Mouse (Mus musculus) neural tube, embryonic 14.5 days (tissue): Measurements from ENCODE around the gene Nsd1. TPM values are rescaled to one million over a fixed set of nuclear protein-coding genes. Genes with fewer than 3 reads are reported as not detected.
"Not testable (repeated sequence)": the region's sequence is repeated elsewhere in the genome, so short reads cannot be mapped to it uniquely, and the experiment has no call there.

ENCODE experiments used
- ATAC-seq: fragments of 200-750 bp; cut with Nextera tagmentation; 2 replicates; pipeline ENCODE4 v1.8.0; 2017; ENCODE audit warnings: low read depth, mild to moderate bottlenecking, moderate TSS enrichment, moderate library complexity
- H3K27ac ChIP-seq: fragments of 300-500 bp; sonication (generic); 2 replicates; pipeline ENCODE4 v1.5.1; 2014; ENCODE audit warnings: low read depth, mild to moderate bottlenecking, control low read depth, low read length, moderate library complexity, mixed read lengths
- H3K27me3 ChIP-seq: fragments of 300-500 bp; sonication (generic); 2 replicates; pipeline ENCODE4 v1.6.1; 2014; ENCODE audit warnings: low read length; ENCODE audit not compliant: control insufficient read depth, insufficient read depth
- H3K36me3 ChIP-seq: fragments of 300-500 bp; sonication (generic); 2 replicates; pipeline ENCODE4 v1.6.1; 2014; ENCODE audit warnings: low read length, mixed read lengths; ENCODE audit not compliant: control insufficient read depth, insufficient read depth
- H3K4me1 ChIP-seq: fragments of 300-500 bp; sonication (generic); 2 replicates; pipeline ENCODE4 v1.6.1; 2014; ENCODE audit warnings: low read length; ENCODE audit not compliant: control insufficient read depth, insufficient read depth
- H3K4me2 ChIP-seq: fragments of 300-500 bp; sonication (generic); 2 replicates; pipeline ENCODE4 v1.6.1; 2014; ENCODE audit warnings: mild to moderate bottlenecking, low read depth, low read length, control low read depth
- H3K4me3 ChIP-seq: fragments of 300-500 bp; sonication (generic); 2 replicates; pipeline ENCODE4 v1.5.1; 2014; ENCODE audit warnings: low read depth, low read length, control low read depth, mixed read lengths
- H3K9ac ChIP-seq: fragments of 300-500 bp; sonication (generic); replicated peaks from 2 replicates; pipeline ENCODE4 v1.6.1; 2014; ENCODE audit warnings: low read depth, mild to moderate bottlenecking, control low read depth, low read length, mixed read lengths
- H3K9me3 ChIP-seq: fragments of 300-500 bp; sonication (generic); 2 replicates; pipeline ENCODE4 v1.6.1; 2016; ENCODE audit warnings: low read length; ENCODE audit not compliant: control insufficient read depth
- WGBS: fragments of 180-500 bp; shearing (Covaris S2); extraction: QIAGEN DNeasy Blood & Tissue Kit; methylation state at CpG from one replicate; pipeline ENCODE4 v1.1.7; 2014; 5-methylcytosine and 5-hydroxymethylcytosine counted together
- polyA plus RNA-seq: library from polyadenylated mRNA; unstranded; fragments of >200 nt; fragmentation: Nextera tagmentation; extraction: Ambion mirVana; gene quantifications from 2 replicates; pipeline ENCODE4 v1.2.1, GENCODE M21; 2014

Nsd1 gene
- polyA plus RNA-seq, 1 experiment from 2014 or later: 76.8 TPM

- Histone ChIP-seq H3K4me3 (peak overlapping the region; percentile 20), H3K27ac (peak overlapping the region; percentile 35), H3K4me2 (peak overlapping the region; percentile 36), H3K27me3 (no peaks in the 10 kb centered on the region), H3K4me1 (no peaks in the 10 kb centered on the region), H3K9me3 (no peaks in the 10 kb centered on the region), H3K36me3 (no peaks in the 10 kb centered on the region), H3K9ac (peak overlapping the region; percentile 37; the same call in 1 of the 2 replicates)
- ATAC-seq: peak; percentile 84; the same call in 1 of the 2 replicates
- 3% methylated on average over 23 of the region's 23 CpGs for WGBS
Observed at GRCm38 (mm10) chr13:55182173-55182894, 27.2 kb upstream of the Nsd1 start.

- Histone ChIP-seq H3K9ac (no peak overlapping the region), H3K27ac (no peak overlapping the region), H3K4me3 (no peak overlapping the region), H3K27me3 (no peaks in the 10 kb centered on the region), H3K4me1 (no peaks in the 10 kb centered on the region), H3K4me2 (no peak overlapping the region), H3K36me3 (no peaks in the 10 kb centered on the region), H3K9me3 (no peaks in the 10 kb centered on the region)
- no peak for ATAC-seq
- 87% methylated on average over 6 of the region's 6 CpGs for WGBS
Observed at GRCm38 (mm10) chr13:55183382-55183781, 26.2 kb upstream of the Nsd1 start.

DNA sequence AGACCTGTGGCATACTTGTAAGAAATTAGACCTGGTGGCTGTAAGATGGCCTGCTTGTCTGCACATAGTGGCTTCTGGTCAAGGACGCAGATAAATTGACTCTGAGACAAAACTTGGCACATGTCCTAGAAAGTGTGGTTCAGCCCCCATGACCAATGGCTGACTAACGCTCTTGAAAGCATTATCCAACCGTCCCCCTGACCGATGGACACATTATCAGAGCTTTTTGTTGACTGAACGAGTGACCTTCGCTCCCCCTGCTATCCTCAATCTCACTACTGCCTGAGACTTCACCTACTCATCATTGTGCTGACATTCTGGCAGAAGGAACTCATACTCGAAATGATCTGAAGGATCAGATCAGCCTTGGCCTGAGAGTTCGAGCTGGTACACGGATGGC, 22.5 kb upstream of the Nsd1 start:
- H3K4me2 ChIP-seq, H3K4me3 ChIP-seq, H3K9me3 ChIP-seq, H3K9ac ChIP-seq, ATAC-seq, H3K27me3 ChIP-seq, H3K27ac ChIP-seq, H3K36me3 ChIP-seq: not testable (repeated sequence)
- 21% methylated on average over 3 of the region's 9 CpGs for WGBS
- peaks cover 12% of the 10 kb centered on the region for H3K4me1 ChIP-seq

GRCm38 (mm10) chr13:55189531-55190107, 20.0 kb upstream of the Nsd1 start:
- Histone ChIP-seq H3K27ac (peak overlapping the region; percentile 93), H3K36me3 (no peaks in the 10 kb centered on the region), H3K27me3 (no peaks in the 10 kb centered on the region), H3K4me2 (peak overlapping the region; percentile 78), H3K4me3 (peak overlapping the region; percentile 40), H3K9me3 (no peaks in the 10 kb centered on the region), H3K9ac (peak overlapping the region; percentile 62), H3K4me1 (peaks cover 12% of the 10 kb centered on the region)
- WGBS: 3% methylated on average over 12 of the region's 12 CpGs
- peak; percentile 16; the same call in 1 of the 2 replicates for ATAC-seq

GRCm38 (mm10) chr13:55190121-55190868, 19.3 kb upstream of the Nsd1 start:
- ATAC-seq: peak; percentile 100

DNA sequence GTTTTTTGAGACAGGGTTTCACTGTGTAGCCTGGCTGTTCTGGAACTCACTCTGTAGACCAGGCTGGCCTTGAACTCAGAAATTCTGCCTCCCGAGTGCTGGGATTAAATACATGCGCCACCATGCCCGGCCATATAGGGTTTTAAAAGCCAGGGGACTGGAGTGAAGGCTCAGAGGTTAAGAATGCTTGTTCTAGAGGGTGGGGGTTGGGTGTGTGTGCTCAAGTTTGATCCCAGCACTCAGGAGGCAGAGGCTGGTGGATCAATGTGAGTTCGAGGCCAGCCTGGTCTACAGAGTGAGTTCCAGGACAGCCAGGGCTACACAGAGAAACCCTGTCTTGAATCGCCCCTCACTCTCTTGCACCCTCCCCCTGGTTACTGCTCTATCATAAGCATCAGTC, 18.0 kb upstream of the Nsd1 start:
- no peak for ATAC-seq
- H3K4me2 ChIP-seq: no peak overlapping the region
- no peaks in the 10 kb centered on the region for H3K9me3 ChIP-seq
- no peaks in the 10 kb centered on the region for H3K36me3 ChIP-seq
- H3K4me1 ChIP-seq: peaks cover 12% of the 10 kb centered on the region
- H3K27me3 ChIP-seq: no peaks in the 10 kb centered on the region
- H3K27ac ChIP-seq: no peak overlapping the region
- H3K9ac ChIP-seq: no peak overlapping the region
- 94% methylated on average over 5 of the region's 5 CpGs for WGBS
- H3K4me3 ChIP-seq: no peak overlapping the region

More at GRCm38 (mm10) chr13:55190121-55190868, 19.3 kb upstream of the Nsd1 start:
- Histone ChIP-seq H3K4me3 (peak overlapping the region; percentile 40), H3K4me1 (peaks cover 12% of the 10 kb centered on the region), H3K4me2 (peak overlapping the region; percentile 78), H3K27me3 (no peaks in the 10 kb centered on the region), H3K27ac (peak overlapping the region; percentile 93), H3K36me3 (no peaks in the 10 kb centered on the region), H3K9me3 (no peaks in the 10 kb centered on the region), H3K9ac (peak overlapping the region; percentile 62)
- 2% methylated on average over 34 of the region's 34 CpGs for WGBS

GRCm38 (mm10) chr13:55202758-55203157, 6.8 kb upstream of the Nsd1 start:
- H3K4me2 ChIP-seq, H3K27ac ChIP-seq, H3K27me3 ChIP-seq, ATAC-seq, H3K4me1 ChIP-seq, H3K9me3 ChIP-seq, H3K36me3 ChIP-seq, H3K9ac ChIP-seq, H3K4me3 ChIP-seq: not testable (repeated sequence)
- 93% methylated on average over 4 of the region's 4 CpGs for WGBS

GRCm38 (mm10) chr13:55203740-55204139, 5.8 kb upstream of the Nsd1 start:
- Histone ChIP-seq H3K4me2 (no peak overlapping the region), H3K27ac (no peak overlapping the region), H3K27me3 (no peaks in the 10 kb centered on the region), H3K9ac (no peak overlapping the region), H3K9me3 (no peaks in the 10 kb centered on the region), H3K36me3 (no peaks in the 10 kb centered on the region), H3K4me3 (no peak overlapping the region), H3K4me1 (no peaks in the 10 kb centered on the region)
- no peak for ATAC-seq
- 85% methylated on average over 9 of the region's 9 CpGs for WGBS
